Mouse (Mus musculus) midbrain, embryonic 16.5 days (tissue): ENCODE data around the gene Nr1h2. TPM values are rescaled to one million over a fixed set of nuclear protein-coding genes. Genes with fewer than 3 reads are reported as not detected.

Source experiments
- ATAC-seq: fragments of 200-750 bp; cut with Nextera tagmentation; 2 replicates; pipeline ENCODE4 v1.8.0; 2017; ENCODE audit warnings: moderate TSS enrichment
- H3K27ac ChIP-seq: fragments of 300-500 bp; sonication (generic); 2 replicates; pipeline ENCODE4 v1.5.1; 2014; ENCODE audit warnings: mild to moderate bottlenecking, low read length, mixed read lengths
- H3K27me3 ChIP-seq: fragments of 300-500 bp; sonication (generic); 2 replicates; pipeline ENCODE4 v1.6.1; 2014; ENCODE audit warnings: low read depth, low read length, mixed read lengths; ENCODE audit not compliant: control insufficient read depth, insufficient read depth
- H3K36me3 ChIP-seq: fragments of 300-500 bp; sonication (generic); 2 replicates; pipeline ENCODE4 v1.6.1; 2014; ENCODE audit warnings: mild to moderate bottlenecking, low read length, moderate library complexity, mixed read lengths; ENCODE audit not compliant: control insufficient read depth, insufficient read depth
- H3K4me1 ChIP-seq: fragments of 300-500 bp; sonication (generic); 2 replicates; pipeline ENCODE4 v1.6.1; 2014; ENCODE audit warnings: mild to moderate bottlenecking, low read length, mixed read lengths; ENCODE audit not compliant: control insufficient read depth, insufficient read depth
- H3K4me2 ChIP-seq: fragments of 300-500 bp; sonication (generic); 2 replicates; pipeline ENCODE4 v1.6.1; 2014; ENCODE audit warnings: mild to moderate bottlenecking, low read length, mixed read lengths
- H3K4me3 ChIP-seq: fragments of 300-500 bp; sonication (generic); 2 replicates; pipeline ENCODE4 v1.5.1; 2014; ENCODE audit warnings: low read depth, mild to moderate bottlenecking, low read length, moderate library complexity, mixed read lengths
- H3K9ac ChIP-seq: fragments of 300-500 bp; sonication (generic); 2 replicates; pipeline ENCODE4 v1.6.1; 2014; ENCODE audit warnings: low read depth, low read length, mixed read lengths
- H3K9me3 ChIP-seq: fragments of 300-500 bp; sonication (generic); replicated peaks from 2 replicates; pipeline ENCODE4 v1.6.1; 2014; ENCODE audit warnings: mild to moderate bottlenecking, low read length, mixed read lengths; ENCODE audit not compliant: control insufficient read depth, poor library complexity, severe bottlenecking
- WGBS: fragments of 180-500 bp; shearing (Covaris S2); extraction: QIAGEN DNeasy Blood & Tissue Kit; methylation state at CpG from one replicate; pipeline ENCODE4 v1.1.7; 2014; 5-methylcytosine and 5-hydroxymethylcytosine counted together
- polyA plus RNA-seq: library from polyadenylated mRNA; unstranded; fragments of >200 nt; fragmentation: Nextera tagmentation; extraction: Ambion mirVana; gene quantifications from 2 replicates; pipeline ENCODE4 v1.2.1, GENCODE M21; 2015

Nr1h2 gene
- polyA plus RNA-seq = 54.1 and 58.1 TPM in 2 replicates

GRCm38 (mm10) chr7:44553826-44554225 lies at the start of gene Nr1h2:
Gene Nr1h2 (minus strand): TSS chr7:44553951.
- ATAC-seq = peak; percentile 84
- 0% methylated on average over 22 of the region's 22 CpGs for WGBS
- no peaks in the 10 kb centered on the region for H3K9me3 ChIP-seq

GRCm38 (mm10) chr7:44603186-44603855 lies 49.6 kb upstream of the Nr1h2 start:
- H3K9ac ChIP-seq = no peak overlapping the region
- no peak overlapping the region for H3K4me2 ChIP-seq
- peaks cover 31% of the 10 kb centered on the region for H3K27me3 ChIP-seq
- H3K9me3 ChIP-seq = no peaks in the 10 kb centered on the region
- H3K36me3 ChIP-seq = no peaks in the 10 kb centered on the region
- 3% methylated on average over 20 of the region's 20 CpGs for WGBS
- H3K4me3 ChIP-seq = no peak overlapping the region
- no peak overlapping the region for H3K27ac ChIP-seq
- no peak for ATAC-seq
- H3K4me1 ChIP-seq = no peaks in the 10 kb centered on the region

More at GRCm38 (mm10) chr7:44553826-44554225, at the start of gene Nr1h2:
- H3K4me2 ChIP-seq = peak within 1 kb of the TSS; percentile 90
- H3K36me3 ChIP-seq = peaks cover 4% of the 10 kb centered on the region; the same call in 1 of the 2 replicates
- H3K27ac ChIP-seq = peak within 1 kb of the TSS; percentile 85
- H3K4me1 ChIP-seq = peaks cover 13% of the 10 kb centered on the region
- peaks cover 6% of the 10 kb centered on the region; the same call in 1 of the 2 replicates for H3K27me3 ChIP-seq
- peak within 1 kb of the TSS; percentile 55 for H3K9ac ChIP-seq
- H3K4me3 ChIP-seq = peak within 1 kb of the TSS; percentile 82

- Histone ChIP-seq H3K9ac (no peak overlapping the region), H3K4me1 (no peaks in the 10 kb centered on the region), H3K4me2 (no peak overlapping the region), H3K27me3 (peaks cover 31% of the 10 kb centered on the region), H3K27ac (no peak overlapping the region), H3K9me3 (no peaks in the 10 kb centered on the region), H3K36me3 (no peaks in the 10 kb centered on the region), H3K4me3 (no peak overlapping the region)
- no peak for ATAC-seq
- WGBS = 16% methylated on average over 11 of the region's 11 CpGs
Observed at GRCm38 (mm10) chr7:44602443-44602842, 48.7 kb upstream of the Nr1h2 start.

GRCm38 (mm10) chr7:44601646-44602045 lies 47.9 kb upstream of the Nr1h2 start:
- no peak overlapping the region for H3K4me3 ChIP-seq
- no peak overlapping the region for H3K4me2 ChIP-seq
- H3K9ac ChIP-seq = no peak overlapping the region
- 18% methylated on average over 18 of the region's 19 CpGs for WGBS
- H3K27ac ChIP-seq = no peak overlapping the region
- H3K36me3 ChIP-seq = no peaks in the 10 kb centered on the region
- H3K9me3 ChIP-seq = no peaks in the 10 kb centered on the region
- peaks cover 31% of the 10 kb centered on the region for H3K27me3 ChIP-seq
- H3K4me1 ChIP-seq = no peaks in the 10 kb centered on the region
- ATAC-seq = no peak

GRCm38 (mm10) chr7:44600691-44601262 lies 47.0 kb upstream of the Nr1h2 start:
- Histone ChIP-seq H3K4me1 (no peaks in the 10 kb centered on the region), H3K4me2 (no peak overlapping the region), H3K27ac (no peak overlapping the region), H3K27me3 (peaks cover 25% of the 10 kb centered on the region), H3K36me3 (peaks cover 2% of the 10 kb centered on the region; the same call in 1 of the 2 replicates), H3K4me3 (no peak overlapping the region), H3K9me3 (no peaks in the 10 kb centered on the region), H3K9ac (no peak overlapping the region)
- 87% methylated on average over 10 of the region's 10 CpGs for WGBS
- no peak for ATAC-seq

- Histone ChIP-seq H3K4me3 (no peak overlapping the region), H3K9me3 (no peaks in the 10 kb centered on the region), H3K4me1 (peaks cover 10% of the 10 kb centered on the region), H3K4me2 (no peak overlapping the region), H3K36me3 (peaks cover 3% of the 10 kb centered on the region; the same call in 1 of the 2 replicates), H3K9ac (no peak overlapping the region), H3K27ac (no peak overlapping the region), H3K27me3 (peaks cover 11% of the 10 kb centered on the region; the same call in 1 of the 2 replicates)
- ATAC-seq = no peak
- 84% methylated on average over 11 of the region's 12 CpGs for whole genome bisulfite sequencing
Observed at GRCm38 (mm10) chr7:44598336-44598735, 44.6 kb upstream of the Nr1h2 start.

GRCm38 (mm10) chr7:44597666-44598065 lies 43.9 kb upstream of the Nr1h2 start:
- 91% methylated on average over 4 of the region's 4 CpGs for WGBS
- Histone ChIP-seq H3K27me3 (peaks cover 6% of the 10 kb centered on the region), H3K36me3 (peaks cover 3% of the 10 kb centered on the region; the same call in 1 of the 2 replicates), H3K9ac (no peak overlapping the region), H3K9me3 (no peaks in the 10 kb centered on the region), H3K4me1 (peaks cover 16% of the 10 kb centered on the region), H3K27ac (no peak overlapping the region), H3K4me3 (no peak overlapping the region), H3K4me2 (no peak overlapping the region)
- no peak for ATAC-seq

GRCm38 (mm10) chr7:44596996-44597538 lies 43.3 kb upstream of the Nr1h2 start:
- WGBS = 56% methylated on average over 5 of the region's 5 CpGs
- no peak for ATAC-seq

GRCm38 (mm10) chr7:44596051-44596450 lies 42.3 kb upstream of the Nr1h2 start:
- Histone ChIP-seq H3K9ac (no peak overlapping the region), H3K4me3 (no peak overlapping the region), H3K36me3 (peaks cover 3% of the 10 kb centered on the region; the same call in 1 of the 2 replicates), H3K4me2 (no peak overlapping the region), H3K4me1 (peaks cover 29% of the 10 kb centered on the region), H3K27ac (no peak overlapping the region), H3K27me3 (peaks cover 5% of the 10 kb centered on the region), H3K9me3 (no peaks in the 10 kb centered on the region)
- 87% methylated on average over 6 of the region's 6 CpGs for WGBS
- no peak for ATAC-seq

More at GRCm38 (mm10) chr7:44596996-44597538, 43.3 kb upstream of the Nr1h2 start:
- Histone ChIP-seq H3K4me1 (peaks cover 22% of the 10 kb centered on the region), H3K36me3 (peaks cover 3% of the 10 kb centered on the region; the same call in 1 of the 2 replicates), H3K27me3 (peaks cover 2% of the 10 kb centered on the region), H3K9ac (no peak overlapping the region), H3K27ac (no peak overlapping the region), H3K4me2 (no peak overlapping the region), H3K9me3 (no peaks in the 10 kb centered on the region), H3K4me3 (no peak overlapping the region)
